Mouse (Mus musculus): Measurements from ENCODE around the gene Ctr9. TPM values are rescaled to one million over a fixed set of nuclear protein-coding genes. Genes with fewer than 3 reads are reported as not detected.

The Ctr9 gene
- polyA plus RNA-seq, 1 experiment from 2014 or later = 89.8 TPM

DNA sequence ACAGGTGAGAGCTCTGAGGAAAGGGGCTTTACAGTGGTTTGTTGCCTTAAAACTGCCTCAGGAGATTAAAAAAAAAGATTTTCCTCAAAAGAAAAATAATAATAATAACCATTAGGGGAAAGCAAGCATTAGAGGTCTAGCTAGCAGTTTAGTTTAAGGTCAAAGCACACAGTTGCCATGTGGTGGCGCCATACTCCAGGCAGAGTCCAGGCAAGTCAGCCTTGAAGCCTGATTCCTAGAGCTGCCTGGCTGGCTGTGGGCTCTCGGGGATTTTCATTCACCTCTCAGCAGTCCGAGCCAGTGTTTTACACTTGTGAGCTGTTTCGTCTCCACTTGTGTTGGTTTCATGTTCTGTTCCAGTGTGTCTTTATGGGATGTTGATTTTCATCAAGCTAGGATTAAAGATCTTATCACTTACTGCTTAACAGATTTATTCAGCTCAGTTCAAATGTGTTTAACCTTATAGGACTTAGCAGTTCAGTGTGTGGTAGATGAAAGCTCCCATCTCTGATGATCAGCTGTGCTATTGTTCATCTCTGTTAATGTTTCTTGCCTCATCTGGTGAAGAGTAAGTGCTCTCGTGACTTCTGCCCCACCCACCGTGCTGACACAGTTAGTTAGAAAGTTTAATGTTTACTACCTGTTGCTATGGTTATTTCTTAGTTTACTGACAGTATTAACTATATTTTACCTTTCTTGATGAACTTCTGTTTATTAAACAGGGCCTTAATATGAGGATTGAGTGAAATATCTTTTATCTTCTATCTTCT lies 21.1 kb downstream of the Ctr9 start:
- peaks cover 97% of the 10 kb centered on the region for H3K36me3 ChIP-seq (ENCODE audit: poor library complexity, severe bottlenecking)
- no peak overlapping the region for H3K9ac ChIP-seq
- H3K9me3 ChIP-seq (replicated peaks) = no peaks in the 10 kb centered on the region
- no peak overlapping the region for H3K4me3 ChIP-seq
- H3K27me3 ChIP-seq = no peaks in the 10 kb centered on the region
- ATAC-seq = no peak
- 61% methylated on average over 6 of the region's 6 CpGs for WGBS
- H3K4me2 ChIP-seq = no peak overlapping the region
- H3K27ac ChIP-seq = no peak overlapping the region
- H3K4me1 ChIP-seq = no peaks in the 10 kb centered on the region

DNA sequence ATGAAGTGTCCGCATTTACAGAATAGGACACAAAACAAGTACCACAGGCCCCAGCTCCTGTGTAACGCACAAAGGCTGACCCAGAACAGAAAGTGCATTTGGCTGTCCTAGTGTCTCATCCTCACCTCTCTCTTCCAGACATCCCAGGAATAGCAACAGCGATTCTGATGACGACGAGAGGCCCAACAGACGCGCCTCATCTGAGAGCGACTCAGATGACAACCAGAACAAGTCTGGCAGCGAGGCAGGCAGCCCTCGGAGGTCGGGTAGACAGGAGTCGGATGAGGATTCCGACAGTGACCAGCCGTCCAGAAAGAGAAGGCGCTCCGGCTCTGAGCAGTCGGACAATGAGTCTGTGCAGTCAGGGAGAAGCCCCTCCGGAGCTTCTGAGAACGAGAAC lies 26.5 kb downstream of the Ctr9 start:
- no peak overlapping the region for H3K4me3 ChIP-seq
- no peak overlapping the region for H3K9ac ChIP-seq
- no peaks in the 10 kb centered on the region for H3K27me3 ChIP-seq
- peaks cover 67% of the 10 kb centered on the region for H3K36me3 ChIP-seq (ENCODE audit: poor library complexity, severe bottlenecking)
- WGBS = 92% methylated on average over 19 of the region's 19 CpGs
- H3K9me3 ChIP-seq (replicated peaks) = no peaks in the 10 kb centered on the region
- H3K27ac ChIP-seq = no peak overlapping the region
- no peak overlapping the region for H3K4me2 ChIP-seq
- ATAC-seq = no peak
- no peaks in the 10 kb centered on the region for H3K4me1 ChIP-seq

DNA sequence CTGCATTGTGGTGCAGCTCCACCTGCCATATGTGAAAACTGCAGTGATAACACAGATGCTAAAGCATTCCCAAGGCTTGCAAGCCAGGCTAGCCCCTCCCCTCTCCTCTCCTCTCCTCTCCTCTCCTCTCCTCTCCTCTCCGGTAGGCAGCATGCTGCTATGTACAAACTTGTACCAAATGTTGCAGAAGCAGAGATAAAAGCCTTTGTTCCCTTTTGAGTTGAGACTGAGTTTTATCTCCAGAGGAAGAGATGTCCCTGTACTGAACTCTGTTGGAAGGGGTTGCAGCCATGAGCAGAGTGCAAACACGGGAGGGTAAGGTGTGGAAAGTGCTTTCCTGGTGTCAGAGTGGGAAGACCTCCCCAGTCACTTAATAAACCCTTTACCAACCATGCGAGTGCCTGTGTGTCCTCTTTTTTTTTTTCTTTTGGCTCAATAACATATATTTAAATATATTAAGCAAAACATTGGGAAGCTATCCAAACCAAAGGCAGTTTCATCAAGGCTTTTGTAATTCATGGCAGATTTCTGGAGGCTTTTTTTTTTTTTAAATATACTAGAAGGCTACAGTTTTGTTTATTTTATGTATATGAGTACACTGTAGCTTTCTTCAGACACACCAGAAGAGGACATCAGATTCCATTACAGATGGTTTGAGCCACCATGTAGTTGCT lies 27.4 kb downstream of the Ctr9 start:
- Histone ChIP-seq H3K4me1 (no peaks in the 10 kb centered on the region), H3K27me3 (no peaks in the 10 kb centered on the region), H3K9me3 (replicated peaks) (no peaks in the 10 kb centered on the region), H3K4me3 (no peak overlapping the region), H3K27ac (no peak overlapping the region), H3K4me2 (no peak overlapping the region), H3K9ac (no peak overlapping the region), H3K36me3 (ENCODE audit: poor library complexity, severe bottlenecking) (peaks cover 58% of the 10 kb centered on the region)
- ATAC-seq = no peak
- 87% methylated on average over 3 of the region's 3 CpGs for WGBS

DNA sequence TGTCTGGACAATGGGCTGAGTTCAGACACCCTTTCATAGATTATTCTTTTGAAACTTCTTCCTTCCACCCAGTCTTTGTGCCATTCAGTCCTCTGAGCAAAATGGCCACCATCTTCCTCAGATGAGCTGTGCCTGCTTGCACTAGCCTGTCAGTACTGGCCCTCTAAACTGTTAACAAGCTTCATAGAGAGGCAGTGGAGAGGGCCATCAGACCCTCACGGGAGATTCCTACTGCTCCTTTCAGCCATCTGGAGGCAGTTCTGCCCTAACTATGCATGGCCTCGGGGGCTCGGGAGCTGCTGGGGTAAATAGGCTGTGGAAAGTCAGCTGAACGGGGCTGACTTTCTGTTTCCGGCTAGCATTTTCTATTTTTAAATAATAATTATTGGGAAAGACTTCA lies 30.8 kb downstream of the Ctr9 start:
- Histone ChIP-seq H3K9ac (no peak overlapping the region), H3K9me3 (replicated peaks) (no peaks in the 10 kb centered on the region), H3K36me3 (ENCODE audit: poor library complexity, severe bottlenecking) (peaks cover 28% of the 10 kb centered on the region), H3K27me3 (no peaks in the 10 kb centered on the region), H3K27ac (no peak overlapping the region), H3K4me1 (no peaks in the 10 kb centered on the region), H3K4me2 (no peak overlapping the region), H3K4me3 (no peak overlapping the region)
- WGBS = 69% methylated on average over 5 of the region's 5 CpGs
- no peak for ATAC-seq

DNA sequence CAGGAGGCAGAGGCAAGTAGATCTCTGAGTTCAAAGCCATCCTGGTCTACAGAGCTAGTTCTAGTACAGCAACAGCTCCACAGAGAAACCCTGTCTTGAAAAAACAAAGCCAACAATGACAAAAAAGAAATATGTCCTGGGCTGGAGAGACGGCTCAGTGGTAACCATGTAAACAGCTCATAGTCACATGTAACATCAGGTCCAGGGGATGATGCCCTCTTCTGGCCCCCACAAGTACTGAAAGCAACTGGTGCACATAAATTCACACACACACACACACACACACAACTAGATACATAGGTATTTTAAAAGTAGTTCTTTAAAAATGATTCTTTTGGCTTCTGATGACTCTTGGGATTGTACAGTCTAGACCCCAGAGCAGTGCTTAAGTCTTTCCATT lies 34.2 kb downstream of the Ctr9 start:
- no peaks in the 10 kb centered on the region for H3K27me3 ChIP-seq
- no peak overlapping the region for H3K27ac ChIP-seq
- no peak overlapping the region for H3K9ac ChIP-seq
- WGBS = 92% methylated on average over 1 of the region's 1 CpGs
- H3K4me1 ChIP-seq = no peaks in the 10 kb centered on the region
- no peak overlapping the region for H3K4me3 ChIP-seq
- H3K9me3 ChIP-seq (replicated peaks) = peaks cover 6% of the 10 kb centered on the region; the same call in 1 of the 2 replicates
- no peak overlapping the region for H3K4me2 ChIP-seq
- peaks cover 10% of the 10 kb centered on the region for H3K36me3 ChIP-seq (ENCODE audit: poor library complexity, severe bottlenecking)
- ATAC-seq = no peak

DNA sequence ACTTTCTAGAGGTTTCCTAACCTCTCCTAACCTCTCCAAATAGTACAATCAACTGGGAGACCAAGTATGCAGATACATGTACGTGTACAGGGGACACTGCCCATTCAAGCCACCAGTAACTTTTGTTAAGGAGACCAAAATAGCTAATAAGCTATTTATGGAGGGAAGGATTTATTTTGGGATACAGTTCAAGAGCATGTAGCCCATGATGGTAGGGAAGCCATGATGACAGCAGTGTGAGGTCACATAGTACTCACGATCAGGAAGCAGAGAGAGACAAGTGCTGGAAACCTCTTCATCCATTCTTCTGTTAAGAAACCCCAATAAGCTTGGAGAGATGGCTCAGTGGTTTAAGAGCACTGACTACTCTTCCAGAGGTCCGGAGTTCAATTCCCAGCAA lies 39.4 kb downstream of the Ctr9 start:
- 94% methylated on average over 3 of the region's 3 CpGs for WGBS

DNA sequence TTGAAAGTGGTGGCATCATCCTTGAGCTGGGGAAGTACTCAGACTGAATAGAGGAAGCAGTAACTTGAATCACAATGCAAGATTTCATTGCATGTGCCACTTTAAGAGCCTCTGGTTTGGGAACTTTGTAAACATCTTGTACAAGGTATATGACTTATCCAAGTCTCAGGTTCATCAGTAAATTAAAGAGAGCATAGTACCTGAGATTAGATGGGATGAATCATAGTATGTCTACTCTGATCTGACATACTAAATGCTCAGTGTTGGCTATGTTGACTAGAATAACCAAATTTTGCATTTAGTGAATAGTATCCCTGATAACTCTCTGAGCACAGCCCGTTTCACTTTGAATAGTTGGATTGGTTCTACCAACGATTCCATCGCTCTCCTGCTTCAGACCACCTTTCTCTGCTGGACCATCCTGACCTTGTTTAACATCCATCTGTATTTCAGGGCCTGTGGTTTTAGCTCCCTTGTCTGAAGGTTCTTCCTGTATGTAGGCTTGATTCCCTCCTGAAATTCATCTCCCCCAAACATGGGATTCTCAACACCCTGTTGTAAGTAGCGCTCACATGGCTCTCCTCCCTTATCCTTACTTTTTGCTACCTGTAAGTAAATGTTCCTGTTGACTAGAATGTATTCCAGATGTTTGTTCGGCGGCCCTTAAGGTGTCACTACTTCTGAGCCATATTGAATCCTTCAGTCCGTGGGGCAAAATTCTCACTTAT lies 40.9 kb downstream of the Ctr9 start:
- no peaks in the 10 kb centered on the region for H3K27me3 ChIP-seq
- H3K4me1 ChIP-seq = no peaks in the 10 kb centered on the region
- peaks cover 10% of the 10 kb centered on the region; the same call in 1 of the 2 replicates for H3K9me3 ChIP-seq (replicated peaks)
- peaks cover 69% of the 10 kb centered on the region for H3K36me3 ChIP-seq (ENCODE audit: poor library complexity, severe bottlenecking)
- no peak overlapping the region for H3K9ac ChIP-seq
- no peak overlapping the region for H3K27ac ChIP-seq
- WGBS = 90% methylated on average over 7 of the region's 7 CpGs
- ATAC-seq = peak; percentile 48
- no peak overlapping the region for H3K4me3 ChIP-seq
- no peak overlapping the region for H3K4me2 ChIP-seq

More for the DNA sequence above, 39.4 kb downstream of the Ctr9 start:
- Histone ChIP-seq H3K9ac (no peak overlapping the region), H3K4me1 (no peaks in the 10 kb centered on the region), H3K9me3 (replicated peaks) (peaks cover 10% of the 10 kb centered on the region; the same call in 1 of the 2 replicates), H3K4me2 (no peak overlapping the region), H3K27ac (no peak overlapping the region), H3K4me3 (no peak overlapping the region), H3K36me3 (ENCODE audit: poor library complexity, severe bottlenecking) (peaks cover 60% of the 10 kb centered on the region), H3K27me3 (no peaks in the 10 kb centered on the region)
- ATAC-seq = no peak

DNA sequence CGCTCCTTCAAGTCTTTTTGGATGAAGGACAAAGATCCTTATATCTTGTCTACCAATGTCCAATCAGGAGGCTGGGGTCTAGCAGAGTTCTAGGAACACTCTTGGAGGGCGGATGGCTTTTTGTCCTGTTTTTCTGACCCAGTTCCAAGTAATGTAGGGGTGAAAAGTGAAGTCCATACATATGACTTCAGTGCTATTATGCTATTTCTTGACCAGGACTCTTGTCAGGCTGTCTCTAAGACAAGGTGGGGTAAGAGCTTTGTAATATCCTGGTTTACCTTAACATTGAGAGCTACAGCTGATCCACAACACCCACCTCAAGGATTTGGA lies 41.4 kb downstream of the Ctr9 start:
- peaks cover 75% of the 10 kb centered on the region for H3K36me3 ChIP-seq (ENCODE audit: poor library complexity, severe bottlenecking)
- ATAC-seq = peak; percentile 58
- H3K27ac ChIP-seq = no peak overlapping the region
- no peak overlapping the region for H3K4me2 ChIP-seq
- 97% methylated on average over 2 of the region's 2 CpGs for WGBS
- no peaks in the 10 kb centered on the region for H3K4me1 ChIP-seq
- no peak overlapping the region for H3K4me3 ChIP-seq
- no peak overlapping the region for H3K9ac ChIP-seq
- peaks cover 10% of the 10 kb centered on the region; the same call in 1 of the 2 replicates for H3K9me3 ChIP-seq (replicated peaks)
- H3K27me3 ChIP-seq = no peaks in the 10 kb centered on the region

DNA sequence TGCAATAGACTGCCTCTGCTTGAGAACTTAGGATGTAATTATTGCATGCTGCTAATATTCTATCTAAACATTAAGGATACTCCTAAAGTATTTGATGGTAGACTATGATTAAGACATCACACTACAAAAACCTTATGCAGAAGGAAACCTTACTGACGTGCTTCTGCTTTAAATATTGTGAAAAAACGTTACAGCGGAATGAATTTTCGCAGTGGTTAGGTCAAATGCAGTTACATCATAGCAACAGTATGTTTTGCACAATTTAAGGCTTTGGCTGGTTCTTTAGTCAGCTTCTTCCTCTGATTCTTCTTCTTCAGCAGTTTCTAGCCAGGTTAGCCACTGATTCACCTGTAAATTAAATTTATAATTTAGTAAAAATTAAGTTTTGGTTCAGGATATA lies 43.7 kb downstream of the Ctr9 start:
- Histone ChIP-seq H3K36me3 (ENCODE audit: poor library complexity, severe bottlenecking) (peaks cover 94% of the 10 kb centered on the region), H3K4me3 (no peak overlapping the region), H3K9ac (no peak overlapping the region), H3K9me3 (replicated peaks) (peaks cover 10% of the 10 kb centered on the region; the same call in 1 of the 2 replicates), H3K4me1 (no peaks in the 10 kb centered on the region), H3K27me3 (no peaks in the 10 kb centered on the region), H3K4me2 (no peak overlapping the region), H3K27ac (no peak overlapping the region)
- ATAC-seq = no peak
- WGBS = 94% methylated on average over 4 of the region's 4 CpGs

DNA sequence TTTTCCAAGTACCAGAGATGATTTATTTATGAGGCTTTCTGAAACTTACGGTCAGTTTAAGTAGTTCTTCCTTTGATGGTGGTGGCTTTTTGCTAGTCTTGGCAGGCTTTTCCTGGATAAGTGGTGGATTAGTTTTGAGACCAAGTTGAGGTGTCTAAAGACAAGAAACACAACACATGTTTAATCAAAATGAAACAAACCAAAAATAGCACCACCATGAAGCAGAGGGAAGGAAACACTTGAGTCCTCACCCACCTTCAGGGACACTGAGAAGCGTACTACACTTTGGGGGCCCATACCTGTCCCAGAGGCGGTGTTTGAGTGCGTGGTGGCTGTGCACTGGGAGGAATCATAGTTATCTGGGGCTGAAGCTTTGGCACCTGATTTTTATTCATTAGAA lies 46.5 kb downstream of the Ctr9 start:
- no peak for ATAC-seq
- Histone ChIP-seq H3K9me3 (replicated peaks) (no peaks in the 10 kb centered on the region), H3K4me3 (no peak overlapping the region), H3K4me1 (peaks cover 17% of the 10 kb centered on the region), H3K9ac (no peak overlapping the region), H3K36me3 (ENCODE audit: poor library complexity, severe bottlenecking) (peaks cover 94% of the 10 kb centered on the region), H3K4me2 (no peak overlapping the region), H3K27me3 (no peaks in the 10 kb centered on the region), H3K27ac (no peak overlapping the region)
- 94% methylated on average over 4 of the region's 4 CpGs for WGBS

DNA sequence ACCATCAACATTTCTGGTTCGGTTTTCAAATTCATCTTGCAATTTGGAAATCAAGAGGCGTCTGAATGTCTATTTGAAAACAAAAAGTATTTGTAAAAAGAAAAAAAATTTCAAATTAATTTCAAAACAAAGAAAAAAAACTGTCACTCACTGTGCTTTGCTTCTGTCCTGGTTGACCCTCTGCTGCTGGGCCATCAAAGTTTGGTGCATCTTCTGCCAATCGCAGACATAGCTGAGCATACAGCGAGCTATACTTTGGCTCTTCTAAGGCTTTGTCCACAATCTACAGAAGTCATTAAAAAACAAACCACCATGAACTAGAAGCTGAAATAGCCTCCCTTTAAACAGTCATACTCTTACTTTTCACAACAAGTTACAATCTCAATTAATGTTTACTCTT lies 49.5 kb downstream of the Ctr9 start:
- no peak for ATAC-seq
- H3K27ac ChIP-seq = no peak overlapping the region

DNA sequence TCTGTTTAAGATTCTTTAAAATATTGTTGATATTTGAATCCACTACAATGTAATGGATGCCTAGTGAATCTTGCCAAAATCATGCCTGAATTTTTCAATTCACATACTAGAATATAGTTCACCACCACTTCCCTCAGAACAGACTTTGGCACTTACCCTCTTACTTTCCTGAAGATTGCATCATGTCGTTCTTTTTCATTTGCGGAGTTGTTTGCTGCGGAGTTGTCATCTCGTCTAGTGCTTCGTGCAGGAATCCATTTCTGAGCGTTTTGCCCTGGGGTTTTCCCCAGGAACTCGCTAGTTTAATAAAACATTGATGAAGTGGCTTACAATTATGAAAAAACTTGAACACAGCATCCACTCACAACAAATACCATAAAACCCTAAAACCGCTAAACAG lies 51.3 kb downstream of the Ctr9 start:
- H3K4me1 ChIP-seq = peaks cover 30% of the 10 kb centered on the region
- ATAC-seq = no peak
- no peak overlapping the region for H3K9ac ChIP-seq
- peak overlapping the region; percentile 98 for H3K4me3 ChIP-seq
- 92% methylated on average over 8 of the region's 8 CpGs for WGBS
- peak overlapping the region; percentile 74 for H3K4me2 ChIP-seq
- H3K27ac ChIP-seq = no peak overlapping the region
- H3K36me3 ChIP-seq (ENCODE audit: poor library complexity, severe bottlenecking) = peaks cover 63% of the 10 kb centered on the region
- no peaks in the 10 kb centered on the region for H3K27me3 ChIP-seq
- H3K9me3 ChIP-seq (replicated peaks) = no peaks in the 10 kb centered on the region

More for the DNA sequence above, 49.5 kb downstream of the Ctr9 start:
- no peak overlapping the region for H3K9ac ChIP-seq
- H3K36me3 ChIP-seq (ENCODE audit: poor library complexity, severe bottlenecking) = peaks cover 80% of the 10 kb centered on the region
- whole genome bisulfite sequencing = 97% methylated on average over 4 of the region's 4 CpGs
- H3K4me3 ChIP-seq = no peak overlapping the region
- no peak overlapping the region for H3K4me2 ChIP-seq
- H3K9me3 ChIP-seq (replicated peaks) = no peaks in the 10 kb centered on the region
- H3K27me3 ChIP-seq = no peaks in the 10 kb centered on the region
- H3K4me1 ChIP-seq = peaks cover 27% of the 10 kb centered on the region

Data from forebrain, embryonic 13.5 days (tissue).